Mouse (Mus musculus) CH12.LX (cell line): ENCODE results near the gene Nrgn. TPM values are rescaled to one million over a fixed set of nuclear protein-coding genes. Genes with fewer than 3 reads are reported as not detected.

Experiments
- DNase-seq: peaks from one replicate; pipeline ENCODE4 v3.0.0-alpha.2; 2013; ENCODE audit errors: extremely low read depth
- H3K27ac ChIP-seq: 2 replicates; pipeline ENCODE4 v1.5.1; 2012; ENCODE audit warnings: low read depth, mild to moderate bottlenecking, control low read depth, moderate library complexity; ENCODE audit not compliant: insufficient read depth
- H3K27me3 ChIP-seq: replicated peaks from 2 replicates; pipeline ENCODE3; 2012; ENCODE audit warnings: inconsistent platforms
- H3K36me3 ChIP-seq, 2 experiments: replicated peaks in 1 of 2; 2 replicates each; pipeline versions ENCODE3 to v1.6.1; 2012; ENCODE audit warnings: inconsistent platforms in 1 of 2, low read length in 1 of 2, mild to moderate bottlenecking in 1 of 2, mixed read lengths in 1 of 2, moderate library complexity in 1 of 2; ENCODE audit not compliant: control insufficient read depth in 1 of 2, insufficient read depth in 1 of 2
- H3K4me1 ChIP-seq, 2 experiments: 2 replicates each; pipeline ENCODE4 v1.6.1; 2012; ENCODE audit warnings: inconsistent platforms in 1 of 2, moderate library complexity in 1 of 2; ENCODE audit not compliant: insufficient read depth in 2 of 2, control insufficient read depth in 1 of 2
- H3K4me2 ChIP-seq: 2 replicates; pipeline ENCODE4 v1.6.1; 2012; ENCODE audit warnings: low read depth, mild to moderate bottlenecking, control low read depth; ENCODE audit not compliant: poor library complexity, insufficient read depth, severe bottlenecking
- H3K4me3 ChIP-seq, 3 experiments: fragments of 150-350 bp in 1 of 3; sonication (generic) in 1 of 3; replicated peaks in 1 of 3; 2 replicates each; pipeline versions ENCODE3 to v1.5.1; 2011 to 2012; ENCODE audit warnings: low read depth in 2 of 3, low read length in 2 of 3, mild to moderate bottlenecking in 2 of 3, moderate library complexity in 2 of 3, control low read depth in 1 of 3, improper control_type of control experiment in 1 of 3, inconsistent platforms in 1 of 3, mixed read lengths in 1 of 3; ENCODE audit not compliant: poor library complexity in 1 of 3
- H3K79me2 ChIP-seq: replicated peaks from 2 replicates; pipeline ENCODE4 v1.6.1; 2012; ENCODE audit warnings: mild to moderate bottlenecking, moderate library complexity; ENCODE audit not compliant: control insufficient read depth, poor library complexity, insufficient read depth, severe bottlenecking; ENCODE audit errors: extremely low read depth
- H3K9ac ChIP-seq: 2 replicates; pipeline ENCODE4 v1.6.1; 2012; ENCODE audit warnings: low read depth, mild to moderate bottlenecking, control low read depth, moderate library complexity; ENCODE audit not compliant: insufficient read depth
- H3K9me3 ChIP-seq: replicated peaks from 2 replicates; pipeline ENCODE3; 2012; ENCODE audit warnings: low read length, inconsistent platforms, mixed read lengths
- BHLHE40 ChIP-seq: IDR thresholded peaks from 2 replicates; pipeline ENCODE4 v1.6.1; 2011; ENCODE audit warnings: mild to moderate bottlenecking, low read depth, low read length, improper control_type of control experiment
- CHD2 ChIP-seq: IDR thresholded peaks from 2 replicates; pipeline ENCODE4 v1.6.1; 2011; ENCODE audit warnings: low read length, improper control_type of control experiment
- CTCF ChIP-seq, 2 experiments: IDR thresholded peaks in 1 of 2; conservative IDR thresholded peaks in 1 of 2; 2 replicates each; pipeline ENCODE4 v1.5.1; 2011 to 2012; ENCODE audit warnings: low read depth in 2 of 2, low read length in 2 of 2, improper control_type of control experiment in 1 of 2, inconsistent platforms in 1 of 2, mild to moderate bottlenecking in 1 of 2, moderate library complexity in 1 of 2
- ETS1 ChIP-seq: conservative IDR thresholded peaks from 2 replicates; pipeline ENCODE4 v1.6.1; 2012; ENCODE audit warnings: low read depth, mild to moderate bottlenecking, inconsistent platforms, low read length, improper control_type of control experiment, moderate library complexity
- HCFC1 ChIP-seq: IDR thresholded peaks from 2 replicates; pipeline ENCODE4 v1.6.1; 2012; ENCODE audit warnings: low read depth, mild to moderate bottlenecking, inconsistent platforms, low read length, improper control_type of control experiment
- IRF4 ChIP-seq: IDR thresholded peaks from 2 replicates; pipeline ENCODE4 v1.6.1; 2014; ENCODE audit warnings: low read depth, mild to moderate bottlenecking, inconsistent platforms, low read length, improper control_type of control experiment
- MAFK ChIP-seq: IDR thresholded peaks from 2 replicates; pipeline ENCODE4 v1.6.1; 2011; ENCODE audit warnings: low read length, improper control_type of control experiment; ENCODE audit not compliant: insufficient replicate concordance
- MAZ ChIP-seq: IDR thresholded peaks from 2 replicates; pipeline ENCODE4 v1.6.1; 2012; ENCODE audit warnings: low read depth, mild to moderate bottlenecking, inconsistent platforms, low read length, improper control_type of control experiment, moderate library complexity
- MEF2A ChIP-seq: IDR thresholded peaks from 2 replicates; pipeline ENCODE4 v1.6.1; 2014; ENCODE audit warnings: low read depth, mild to moderate bottlenecking, inconsistent platforms, low read length, improper control_type of control experiment, borderline replicate concordance
- MYC ChIP-seq: IDR thresholded peaks from 2 replicates; pipeline ENCODE4 v1.6.1; 2011; ENCODE audit warnings: low read depth, mild to moderate bottlenecking, improper control_type of control experiment, low read length
- NELFE ChIP-seq: IDR thresholded peaks from 2 replicates; pipeline ENCODE4 v1.6.1; 2011; ENCODE audit warnings: low read depth, low read length, improper control_type of control experiment
- NRF1 ChIP-seq: IDR thresholded peaks from 2 replicates; pipeline ENCODE4 v1.6.1; 2014; ENCODE audit warnings: low read depth, mild to moderate bottlenecking, inconsistent platforms, low read length, improper control_type of control experiment, moderate library complexity
- POLR2AphosphoS2 ChIP-seq: IDR thresholded peaks from 2 replicates; pipeline ENCODE4 v1.6.1; 2011; ENCODE audit warnings: low read depth, low read length, improper control_type of control experiment
- RAD21 ChIP-seq: IDR thresholded peaks from 2 replicates; pipeline ENCODE4 v1.6.1; 2011; ENCODE audit warnings: low read depth, mild to moderate bottlenecking, low read length, improper control_type of control experiment, moderate library complexity
- SMC3 ChIP-seq: IDR thresholded peaks from 2 replicates; pipeline ENCODE4 v1.6.1; 2011; ENCODE audit warnings: low read depth, low read length, improper control_type of control experiment
- TCF12 ChIP-seq: IDR thresholded peaks from 2 replicates; pipeline ENCODE4 v1.6.1; 2014; ENCODE audit warnings: low read depth, mild to moderate bottlenecking, inconsistent platforms, low read length, improper control_type of control experiment
- USF2 ChIP-seq: conservative IDR thresholded peaks from 2 replicates; pipeline ENCODE4 v1.6.1; 2011; ENCODE audit warnings: low read depth, low read length, improper control_type of control experiment
- ZMIZ1 ChIP-seq: IDR thresholded peaks from 2 replicates; pipeline ENCODE4 v1.6.1; 2012; ENCODE audit warnings: low read depth, mild to moderate bottlenecking, inconsistent platforms, low read length, improper control_type of control experiment
- dilution Hi-C: fragments of 300-500 bp; cut with MboI; formaldehyde crosslinking; loops from 2 replicates; pipeline ENCODE4 v1.14.3; 2020; ENCODE audit warnings: low sequenced_read_pairs; ENCODE audit not compliant: extremely low pct_unique_long_range_greater_than_20kb, extremely low pct_ligation_motif_present
- in situ Hi-C: fragments of 300-500 bp; cut with MboI; formaldehyde crosslinking; loops from 3 replicates; pipeline ENCODE4 v1.14.3; 2019; ENCODE audit warnings: low sequenced_read_pairs, low pct_ligation_motif_present, low pct_unique_long_range_greater_than_20kb, mixed read lengths
- polyA plus RNA-seq: library from polyadenylated mRNA; unstranded; fragments of >175 nt; gene quantifications from 2 replicates; pipeline ENCODE4 v1.2.1, GENCODE M21; 2012; ENCODE audit warnings: low read depth; ENCODE audit not compliant: insufficient read length
- total RNA-seq, 2 experiments: library from RNA; depleted of rRNA; stranded (reverse); fragments of 300-350 nt in 1 of 2; fragments of >200 nt in 1 of 2; gene quantifications; 2 replicates each; pipeline ENCODE4 v1.2.3; 2012 to 2014

The Nrgn gene
- total and polyA plus RNA-seq, 3 experiments = 0.42 to 4.1 TPM; not detected in 1

DNA sequence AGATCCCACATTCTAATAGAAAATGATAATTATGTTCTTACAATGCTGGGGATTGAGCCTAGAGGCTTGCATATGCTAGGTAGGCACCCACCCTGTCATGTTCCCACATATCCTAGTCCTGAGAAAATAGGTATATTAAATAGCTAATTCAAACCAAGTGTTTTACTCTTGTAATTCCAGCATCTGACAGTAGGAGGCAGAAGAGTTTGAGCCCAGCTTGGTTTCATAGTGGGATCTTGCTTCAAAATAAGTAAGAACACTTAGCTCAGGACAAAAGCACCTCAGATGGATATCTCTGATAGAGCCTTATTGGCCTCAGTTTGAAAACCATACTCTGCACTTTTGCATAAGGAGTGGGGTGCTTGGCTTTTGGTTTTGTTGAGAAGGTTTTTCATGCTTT, 48.4 kb downstream of the Nrgn start:
- dilution Hi-C loops (no loop called here), in situ Hi-C loops (no loop called here)
- H3K4me1 ChIP-seq = peaks cover 0 to 3% of the 10 kb centered on the region in 2 experiments; a peak in 1 of 4 replicates
- no peak overlapping the region for H3K27ac ChIP-seq
- H3K9ac ChIP-seq = no peak overlapping the region
- H3K4me2 ChIP-seq = no peak overlapping the region
- H3K36me3 ChIP-seq = peaks cover 0 to 15% of the 10 kb centered on the region in 2 experiments
- no peaks in the 10 kb centered on the region for H3K9me3 ChIP-seq
- no peak overlapping the region for H3K4me3 ChIP-seq
- DNase-seq = peak; percentile 11
- H3K79me2 ChIP-seq = peaks cover 4% of the 10 kb centered on the region; the same call in 1 of the 2 replicates
- no peaks in the 10 kb centered on the region for H3K27me3 ChIP-seq
- TF ChIP-seq SMC3 (0 out of 2 replicates have a peak, but pooled peaks have one; percentile 16), CTCF (conservative IDR thresholded peaks at IDR 0.05 in 1 of 2, IDR thresholded peaks at IDR 0.05 in 1 of 2; ENCODE audit: low read depth in 2 of 2, low read length in 2 of 2) (peak; percentile 30 to 42; a peak in 3 of 4 replicates), RAD21 (peak; percentile 11), USF2 (no peak)

DNA sequence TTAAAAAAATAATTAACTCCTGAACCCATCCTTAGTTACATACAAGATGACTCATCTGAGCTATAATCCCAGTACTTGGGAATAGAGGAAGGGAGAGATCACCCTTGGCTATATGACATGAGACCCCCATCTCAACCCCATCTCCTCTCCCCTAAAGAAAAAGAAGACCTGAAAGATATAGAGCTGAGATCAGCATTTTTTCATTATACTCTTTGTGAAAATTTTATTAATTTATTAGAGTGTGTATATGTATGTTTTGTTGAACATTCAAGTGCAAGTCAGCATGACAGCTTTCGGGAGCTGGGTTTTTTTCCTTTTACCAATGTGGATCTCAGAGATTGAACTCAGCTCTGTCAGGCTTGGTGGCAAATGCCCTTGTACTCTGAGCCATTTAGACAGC, 51.5 kb downstream of the Nrgn start:
- Histone ChIP-seq H3K9ac (no peak overlapping the region), H3K27ac (no peak overlapping the region), H3K36me3 (peaks cover 0 to 22% of the 10 kb centered on the region in 2 experiments), H3K4me3 (no peak overlapping the region), H3K9me3 (no peaks in the 10 kb centered on the region), H3K27me3 (no peaks in the 10 kb centered on the region)
- in situ Hi-C loops = no loop called here
- no peak for TF ChIP-seq CHD2
- TF ChIP-seq MAFK = peak; percentile 60; the same call in 1 of the 2 replicates
- TF ChIP-seq NRF1 = no peak
- TF ChIP-seq, all 38 proteins: peak for 1
- dilution Hi-C loops = no loop called here
- DNase-seq = no peak
- Histone ChIP-seq H3K4me2 (no peak overlapping the region), H3K4me1 (no peaks in the 10 kb centered on the region), H3K79me2 (no peaks in the 10 kb centered on the region; the same call in 1 of the 2 replicates)

DNA sequence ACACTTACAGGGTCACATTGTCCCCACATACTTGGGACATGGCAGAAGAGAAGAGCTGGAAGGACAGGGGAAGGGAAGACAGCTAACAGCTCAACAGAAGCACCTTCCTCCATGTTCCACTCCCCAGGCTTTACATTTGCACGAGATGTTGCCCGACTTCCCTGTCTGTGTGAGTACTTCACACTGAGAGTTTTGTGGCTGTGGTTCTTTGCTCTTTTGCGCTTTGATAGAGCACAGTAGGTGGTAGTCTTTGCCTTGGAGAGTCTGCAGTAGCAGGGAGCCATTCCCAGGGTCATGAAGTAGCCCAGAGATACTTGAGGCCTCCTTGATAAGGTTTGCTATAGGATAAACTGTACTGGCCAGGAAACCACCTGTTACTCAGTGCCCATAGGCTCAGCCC, 52.5 kb downstream of the Nrgn start:
- H3K4me2 ChIP-seq = no peak overlapping the region
- TF ChIP-seq MYC = no peak
- TF ChIP-seq ZMIZ1 = no peak
- no peak for TF ChIP-seq MEF2A
- no peak for TF ChIP-seq POLR2AphosphoS2
- no peak for TF ChIP-seq MAZ
- no peak for TF ChIP-seq IRF4
- no peak for TF ChIP-seq BHLHE40
- TF ChIP-seq NELFE = no peak
- no peak for TF ChIP-seq RAD21
- no peak for TF ChIP-seq ETS1
- TF ChIP-seq TCF12 = no peak
- TF ChIP-seq MAFK = no peak
- no peak for TF ChIP-seq CHD2
- TF ChIP-seq HCFC1 = no peak
- H3K79me2 ChIP-seq = peaks cover 3% of the 10 kb centered on the region
- in situ Hi-C loops = no loop called here
- no peaks in the 10 kb centered on the region for H3K9me3 ChIP-seq
- H3K4me1 ChIP-seq = no peaks in the 10 kb centered on the region
- no peak overlapping the region for H3K27ac ChIP-seq
- H3K9ac ChIP-seq = no peak overlapping the region
- DNase-seq = no peak
- H3K4me3 ChIP-seq = no peak overlapping the region
- dilution Hi-C loops = no loop called here
- peaks cover 0 to 26% of the 10 kb centered on the region in 2 experiments for H3K36me3 ChIP-seq
- H3K27me3 ChIP-seq = no peaks in the 10 kb centered on the region
